Mouse (Mus musculus) lung, adult 2 months (tissue): ENCODE data around the gene Thtpa. TPM values are rescaled to one million over a fixed set of nuclear protein-coding genes. Genes with fewer than 3 reads are reported as not detected.
A peak's percentile ranks its signal among the peaks of the same experiment; 100 is the strongest.

Experiments used
- DNase-seq: peaks from one replicate; pipeline ENCODE4 v3.0.0; 2022
- H3K4me1 ChIP-seq: fragments of 200-500 bp; 2 replicates; pipeline ENCODE4 v1.6.1; 2011; ENCODE audit warnings: low read length; ENCODE audit not compliant: control insufficient read depth, insufficient read depth
- H3K4me3 ChIP-seq: fragments of 200-500 bp; replicated peaks from 2 replicates; pipeline ENCODE3; 2011; ENCODE audit warnings: low read depth, mild to moderate bottlenecking, control low read depth, low read length; ENCODE audit errors: extremely low read depth
- CTCF ChIP-seq: fragments of 200-500 bp; IDR thresholded peaks from 2 replicates; pipeline ENCODE4 v1.5.1; 2011; ENCODE audit warnings: mild to moderate bottlenecking, low read length, control low read depth; ENCODE audit not compliant: insufficient read depth
- POLR2A ChIP-seq: fragments of 200-500 bp; IDR thresholded peaks from 2 replicates; pipeline ENCODE4 v1.6.1; 2011; ENCODE audit warnings: low read depth, mild to moderate bottlenecking, control low read depth, low read length, borderline replicate concordance; ENCODE audit errors: extremely low read depth
- WGBS: fragments of 180-500 bp; shearing (Covaris S2); methylation state at CpG from one replicate; pipeline ENCODE4 v1.1.7; 2018; 5-methylcytosine and 5-hydroxymethylcytosine counted together
- polyA plus RNA-seq: library from polyadenylated mRNA; depleted of rRNA; stranded (reverse); fragments of >200 nt; gene quantifications from 2 replicates; pipeline ENCODE4 v1.2.3, GENCODE M21; 2012; rRNA removed

Thtpa gene
- polyA plus RNA-seq, 1 experiment: 9.2 TPM

GRCm38 (mm10) chr14:55122359-55122758, 27.8 kb downstream of the Thtpa start:
- no peak for DNase-seq
- TF ChIP-seq POLR2A: no peak
- no peak for TF ChIP-seq CTCF
- no peaks in the 10 kb centered on the region for H3K4me1 ChIP-seq
- 25% methylated on average over 8 of the region's 8 CpGs for WGBS
- no peak overlapping the region for H3K4me3 ChIP-seq

DNA sequence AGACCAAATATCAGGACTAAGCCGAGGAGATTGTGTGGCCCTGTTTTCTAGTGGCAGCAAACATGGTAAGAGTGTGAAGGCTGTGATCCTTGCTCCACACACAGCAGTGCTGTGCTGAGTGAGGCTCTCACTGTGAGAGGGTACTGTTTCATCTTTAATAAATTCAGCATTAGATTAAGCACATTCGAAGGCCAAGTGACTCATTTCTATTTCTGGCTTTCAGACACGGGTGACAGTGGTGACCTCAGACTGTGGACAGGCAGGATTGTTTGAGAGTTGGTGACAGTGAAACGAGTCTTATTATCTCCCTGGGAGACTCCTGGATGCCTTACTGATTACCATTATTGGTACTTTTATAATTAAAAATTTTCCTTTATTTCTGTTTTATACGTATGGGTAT, 31.1 kb downstream of the Thtpa start:
- TF ChIP-seq CTCF (no peak), POLR2A (no peak)
- Histone ChIP-seq H3K4me3 (no peak overlapping the region), H3K4me1 (no peaks in the 10 kb centered on the region)
- 63% methylated on average over 5 of the region's 5 CpGs for WGBS
- no peak for DNase-seq

DNA sequence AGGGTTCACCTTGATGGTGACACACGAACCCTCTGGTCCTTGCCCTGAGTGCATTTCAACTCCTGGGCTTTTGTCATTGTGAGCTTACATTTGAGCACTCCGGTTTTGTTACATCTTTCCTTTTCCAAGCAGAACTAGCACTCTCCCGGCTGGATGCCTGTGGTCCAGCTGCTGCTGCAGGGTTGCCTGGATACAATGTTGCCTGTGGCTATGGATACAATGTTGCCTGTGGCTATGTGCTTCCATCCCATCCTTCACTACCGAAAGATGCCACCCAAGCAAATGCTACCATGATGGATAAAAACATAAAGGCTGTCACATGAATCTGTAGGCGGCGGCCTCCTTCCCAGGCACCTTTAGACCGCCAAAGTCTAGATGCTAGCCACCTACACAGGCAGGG, 31.9 kb downstream of the Thtpa start:
- no peak for DNase-seq
- Histone ChIP-seq H3K4me1 (no peaks in the 10 kb centered on the region), H3K4me3 (no peak overlapping the region)
- WGBS: 85% methylated on average over 7 of the region's 7 CpGs
- no peak for TF ChIP-seq POLR2A
- no peak for TF ChIP-seq CTCF

DNA sequence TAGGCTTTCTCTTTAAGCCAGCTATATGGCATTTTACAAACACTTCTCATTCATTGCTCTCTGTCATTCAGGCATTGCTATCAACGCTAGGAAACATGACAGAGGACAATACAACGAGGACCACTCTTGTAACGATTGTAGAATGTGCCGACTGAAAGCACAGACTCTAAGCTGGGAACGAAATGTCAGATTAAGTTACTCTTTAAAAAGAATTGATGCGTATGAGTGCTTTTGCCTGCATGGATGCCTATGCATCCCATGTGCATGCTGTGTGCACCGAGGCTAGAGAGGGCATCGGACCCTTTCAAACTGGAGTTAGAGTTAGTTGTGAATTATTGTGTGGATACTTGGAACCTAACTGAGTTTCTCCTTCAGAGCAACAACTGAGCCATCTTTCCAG, 41.1 kb downstream of the Thtpa start:
- TF ChIP-seq CTCF (no peak), POLR2A (no peak)
- Histone ChIP-seq H3K4me1 (no peaks in the 10 kb centered on the region), H3K4me3 (no peak overlapping the region)
- DNase-seq: no peak
- 73% methylated on average over 8 of the region's 8 CpGs for WGBS

- no peak for DNase-seq
- Histone ChIP-seq H3K4me1 (no peaks in the 10 kb centered on the region), H3K4me3 (no peak overlapping the region)
- 40% methylated on average over 7 of the region's 7 CpGs for WGBS
- no peak for TF ChIP-seq CTCF
These were observed 44.7 kb downstream of the Thtpa start for GRCm38 (mm10) chr14:55139313-55139712.

- H3K4me3 ChIP-seq: no peak overlapping the region
- no peak for DNase-seq
- no peak for TF ChIP-seq POLR2A
- no peak for TF ChIP-seq CTCF
- H3K4me1 ChIP-seq: no peaks in the 10 kb centered on the region
- WGBS: 82% methylated on average over 1 of the region's 1 CpGs
These were observed 51.7 kb downstream of the Thtpa start for GRCm38 (mm10) chr14:55146324-55146723.

- DNase-seq: peak; percentile 6
- no peak for TF ChIP-seq POLR2A
- TF ChIP-seq CTCF: no peak
- Histone ChIP-seq H3K4me3 (no peak overlapping the region), H3K4me1 (no peaks in the 10 kb centered on the region)
- 62% methylated on average over 12 of the region's 12 CpGs for WGBS
These were observed 52.3 kb downstream of the Thtpa start for GRCm38 (mm10) chr14:55146829-55147401.

GRCm38 (mm10) chr14:55148363-55148915, 53.9 kb downstream of the Thtpa start:
- no peak overlapping the region for H3K4me3 ChIP-seq
- WGBS: 35% methylated on average over 5 of the region's 5 CpGs
- H3K4me1 ChIP-seq: no peaks in the 10 kb centered on the region
- peak; percentile 43 for DNase-seq
- peak; percentile 63 for TF ChIP-seq CTCF
- no peak for TF ChIP-seq POLR2A

Other genes with a start within 250 kb of the Thtpa start
- gene Homez, start 223.8 kb upstream of the Thtpa start, polyA plus RNA-seq: 3.3 and 5.3 TPM in 2 replicates
- 17.8 and 24.4 TPM in 2 replicates for gene Ppp1r3e, start 217.2 kb upstream of the Thtpa start, polyA plus RNA-seq
- gene Bcl2l2, start 211.4 kb upstream of the Thtpa start, polyA plus RNA-seq: 69.3 and 70.1 TPM in 2 replicates
- 6.8 TPM in 1 of 2 replicates, not detected in the other for gene Gm20521, start 211.3 kb upstream of the Thtpa start, polyA plus RNA-seq
- gene Pabpn1, start 202.3 kb upstream of the Thtpa start, polyA plus RNA-seq: 77.5 and 112 TPM in 2 replicates
- 61.8 and 63.8 TPM in 2 replicates for gene Slc22a17, start 181.7 kb upstream of the Thtpa start, polyA plus RNA-seq
- 11.8 and 16.3 TPM in 2 replicates for gene Efs, start 168.7 kb upstream of the Thtpa start, polyA plus RNA-seq
- gene Il25, start 162.1 kb upstream of the Thtpa start, polyA plus RNA-seq: not detected in 2 replicates
- 0.69 and 2.2 TPM in 2 replicates for gene Cmtm5, start 158.5 kb upstream of the Thtpa start, polyA plus RNA-seq
- gene Myh6, start 127.9 kb upstream of the Thtpa start, polyA plus RNA-seq: 82.5 and 128 TPM in 2 replicates
- not detected in 2 replicates for gene Gm17428, start 117.9 kb upstream of the Thtpa start, polyA plus RNA-seq
- 8.0 and 13.3 TPM in 2 replicates for gene Myh7, start 100.2 kb upstream of the Thtpa start, polyA plus RNA-seq
- gene Ngdn, start 79.3 kb upstream of the Thtpa start, polyA plus RNA-seq: 12.7 and 17.0 TPM in 2 replicates
- gene Zfhx2, start 2.5 kb upstream of the Thtpa start, polyA plus RNA-seq: 1.7 and 2.3 TPM in 2 replicates
- gene Ap1g2, start 11.8 kb downstream of the Thtpa start, polyA plus RNA-seq: 23.8 and 30.8 TPM in 2 replicates
- gene Jph4, start 22.2 kb downstream of the Thtpa start, polyA plus RNA-seq: 0.32 and 0.43 TPM in 2 replicates
- gene Dhrs2, start 127.2 kb downstream of the Thtpa start, polyA plus RNA-seq: not detected in 2 replicates